Mouse (Mus musculus): ENCODE data around the gene Prm2.

DNA sequence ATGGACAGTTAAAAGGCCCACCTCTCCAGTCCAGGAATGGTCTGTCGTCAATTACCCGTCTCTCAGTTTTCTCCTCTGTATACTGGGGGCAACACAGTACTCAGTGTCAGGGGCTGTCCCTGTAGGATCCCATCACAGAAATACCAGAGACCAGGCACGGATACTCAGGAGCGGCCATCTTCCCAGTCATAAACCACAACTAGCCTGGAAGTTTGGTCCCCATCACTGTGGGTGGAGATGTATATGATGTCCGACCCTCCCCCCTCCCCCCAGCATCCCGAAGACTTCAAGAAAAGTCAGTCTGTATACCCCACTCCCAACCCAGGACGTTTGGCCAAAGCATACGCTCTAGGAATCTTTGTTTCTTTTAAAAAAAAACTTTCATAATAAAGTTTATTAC is 12.5 kb downstream of the Prm2 start:
- TF ChIP-seq POLR2A (IDR thresholded peaks at IDR 0.05; ENCODE audit: borderline replicate concordance, insufficient read depth, low read length) (no peak), CTCF (IDR thresholded peaks at IDR 0.05; ENCODE audit: borderline replicate concordance, insufficient read depth, low read depth, low read length) (no peak)

Data from cerebellum, adult 2 months (tissue).